Mouse (Mus musculus): ENCODE measurements at regions not wholly inside any gene's neighbourhood (a gene's known extent, or its start where the extent isn't known, plus 50 kb on each side); places are given as distances from the start of the nearest gene placed in this dataset.
A peak's percentile ranks its signal among the peaks of the same experiment; 100 is the strongest.

DNA sequence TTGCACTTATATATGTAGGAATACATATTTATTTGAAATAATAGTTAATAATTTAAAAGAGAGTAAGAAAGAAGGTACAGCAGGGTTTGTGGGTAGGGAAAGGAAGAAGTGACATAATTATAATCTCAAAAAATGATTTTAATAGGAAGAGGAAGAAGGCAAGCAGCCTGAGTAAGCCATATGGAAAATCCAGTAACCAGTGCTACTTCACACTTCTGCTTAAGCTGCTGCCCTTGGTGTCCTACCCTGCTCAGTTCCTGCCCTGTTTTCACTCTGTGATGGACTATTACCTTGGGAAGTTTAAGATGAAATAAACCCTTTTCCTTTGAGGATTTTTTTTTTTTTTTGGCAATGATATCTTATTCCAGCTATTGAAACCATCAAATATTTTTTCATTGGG, 537.5 kb upstream of the Zeb2 start:
- Histone ChIP-seq H3K4me2 (ENCODE audit: low read depth, low read length) (no peak overlapping the region), H3K9me3 (ENCODE audit: control insufficient read depth, low read length) (peaks cover under 1% of the 10 kb centered on the region; the same call in 1 of the 2 replicates), H3K4me3 (ENCODE audit: low read length) (no peak overlapping the region), H3K27me3 (ENCODE audit: control insufficient read depth, insufficient read depth, low read depth, low read length) (no peaks in the 10 kb centered on the region), H3K4me1 (replicated peaks; ENCODE audit: control insufficient read depth, insufficient read depth, low read length) (no peaks in the 10 kb centered on the region), H3K36me3 (ENCODE audit: control insufficient read depth, insufficient read depth, low read length) (no peaks in the 10 kb centered on the region), H3K9ac (ENCODE audit: low read length) (no peak overlapping the region), H3K27ac (ENCODE audit: low read length) (no peak overlapping the region)
- ATAC-seq (ENCODE audit: low read depth), result no peak

GRCm38 (mm10) chr2:45652977-45653376, 535.8 kb upstream of the Zeb2 start:
- Histone ChIP-seq H3K9ac (ENCODE audit: low read length) (no peak overlapping the region), H3K27ac (ENCODE audit: low read length) (no peak overlapping the region), H3K27me3 (ENCODE audit: control insufficient read depth, insufficient read depth, low read depth, low read length) (no peaks in the 10 kb centered on the region), H3K4me3 (ENCODE audit: low read length) (no peak overlapping the region), H3K9me3 (ENCODE audit: control insufficient read depth, low read length) (no peaks in the 10 kb centered on the region), H3K36me3 (ENCODE audit: control insufficient read depth, insufficient read depth, low read length) (no peaks in the 10 kb centered on the region), H3K4me2 (ENCODE audit: low read depth, low read length) (no peak overlapping the region), H3K4me1 (replicated peaks; ENCODE audit: control insufficient read depth, insufficient read depth, low read length) (no peaks in the 10 kb centered on the region)
- no peak for ATAC-seq (ENCODE audit: low read depth)
- 72% methylated on average over 3 of the region's 3 CpGs for WGBS

GRCm38 (mm10) chr2:45650271-45650985, 533.2 kb upstream of the Zeb2 start:
- 68% methylated on average over 5 of the region's 5 CpGs for WGBS
- no peaks in the 10 kb centered on the region for H3K27me3 ChIP-seq (ENCODE audit: control insufficient read depth, insufficient read depth, low read depth, low read length)

GRCm38 (mm10) chr2:45647846-45648245, 530.7 kb upstream of the Zeb2 start:
- Histone ChIP-seq H3K36me3 (ENCODE audit: control insufficient read depth, insufficient read depth, low read length) (no peaks in the 10 kb centered on the region), H3K9me3 (ENCODE audit: control insufficient read depth, low read length) (no peaks in the 10 kb centered on the region), H3K27me3 (ENCODE audit: control insufficient read depth, insufficient read depth, low read depth, low read length) (no peaks in the 10 kb centered on the region), H3K4me3 (ENCODE audit: low read length) (no peak overlapping the region), H3K4me2 (ENCODE audit: low read depth, low read length) (no peak overlapping the region), H3K9ac (ENCODE audit: low read length) (no peak overlapping the region), H3K27ac (ENCODE audit: low read length) (no peak overlapping the region), H3K4me1 (replicated peaks; ENCODE audit: control insufficient read depth, insufficient read depth, low read length) (no peaks in the 10 kb centered on the region)
- 83% methylated on average over 3 of the region's 3 CpGs for WGBS
- no peak for ATAC-seq (ENCODE audit: low read depth)

More at GRCm38 (mm10) chr2:45650271-45650985, 533.2 kb upstream of the Zeb2 start:
- Histone ChIP-seq H3K27ac (ENCODE audit: low read length) (no peak overlapping the region), H3K4me2 (ENCODE audit: low read depth, low read length) (no peak overlapping the region), H3K4me3 (ENCODE audit: low read length) (no peak overlapping the region), H3K4me1 (replicated peaks; ENCODE audit: control insufficient read depth, insufficient read depth, low read length) (no peaks in the 10 kb centered on the region), H3K9me3 (ENCODE audit: control insufficient read depth, low read length) (no peaks in the 10 kb centered on the region), H3K9ac (ENCODE audit: low read length) (no peak overlapping the region), H3K36me3 (ENCODE audit: control insufficient read depth, insufficient read depth, low read length) (no peaks in the 10 kb centered on the region)
- ATAC-seq (ENCODE audit: low read depth), result no peak

DNA sequence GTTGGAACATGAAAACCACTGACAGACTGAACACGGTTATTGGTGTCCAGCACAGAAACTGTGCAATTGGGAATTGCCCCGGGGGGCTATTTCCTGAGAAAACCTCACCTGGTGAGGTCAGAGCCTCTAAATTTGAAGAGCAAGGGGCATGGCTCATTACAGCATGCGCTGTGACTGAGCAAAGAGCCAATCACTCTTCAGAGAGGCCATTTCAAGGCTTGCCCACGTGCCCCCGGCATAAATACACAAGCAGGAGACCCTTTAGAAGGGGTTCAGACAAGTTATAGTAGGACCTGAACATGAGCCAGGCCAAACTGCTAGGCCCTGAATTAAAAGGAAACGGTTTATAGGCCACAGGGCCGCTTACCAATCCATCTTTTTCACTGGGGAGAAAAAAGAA, 512.9 kb upstream of the Zeb2 start:
- 63% methylated on average over 7 of the region's 7 CpGs for WGBS
- ATAC-seq (ENCODE audit: low read depth), result no peak

GRCm38 (mm10) chr2:45629616-45630015, 512.4 kb upstream of the Zeb2 start:
- H3K36me3 ChIP-seq (ENCODE audit: control insufficient read depth, insufficient read depth, low read length), result no peaks in the 10 kb centered on the region
- H3K27me3 ChIP-seq (ENCODE audit: control insufficient read depth, insufficient read depth, low read depth, low read length), result no peaks in the 10 kb centered on the region
- H3K9me3 ChIP-seq (ENCODE audit: control insufficient read depth, low read length), result no peaks in the 10 kb centered on the region
- H3K4me1 ChIP-seq (replicated peaks; ENCODE audit: control insufficient read depth, insufficient read depth, low read length), result no peaks in the 10 kb centered on the region
- no peak overlapping the region for H3K9ac ChIP-seq (ENCODE audit: low read length)
- no peak overlapping the region for H3K27ac ChIP-seq (ENCODE audit: low read length)
- 50% methylated on average over 3 of the region's 3 CpGs for WGBS
- no peak for ATAC-seq (ENCODE audit: low read depth)
- H3K4me3 ChIP-seq (ENCODE audit: low read length), result no peak overlapping the region
- no peak overlapping the region for H3K4me2 ChIP-seq (ENCODE audit: low read depth, low read length)

More for the DNA sequence above, 512.9 kb upstream of the Zeb2 start:
- H3K4me2 ChIP-seq (ENCODE audit: low read depth, low read length), result no peak overlapping the region
- H3K27me3 ChIP-seq (ENCODE audit: control insufficient read depth, insufficient read depth, low read depth, low read length), result no peaks in the 10 kb centered on the region
- H3K4me3 ChIP-seq (ENCODE audit: low read length), result no peak overlapping the region
- no peaks in the 10 kb centered on the region for H3K9me3 ChIP-seq (ENCODE audit: control insufficient read depth, low read length)
- H3K4me1 ChIP-seq (replicated peaks; ENCODE audit: control insufficient read depth, insufficient read depth, low read length), result no peaks in the 10 kb centered on the region
- H3K36me3 ChIP-seq (ENCODE audit: control insufficient read depth, insufficient read depth, low read length), result no peaks in the 10 kb centered on the region
- H3K9ac ChIP-seq (ENCODE audit: low read length), result no peak overlapping the region
- H3K27ac ChIP-seq (ENCODE audit: low read length), result no peak overlapping the region

- no peaks in the 10 kb centered on the region for H3K27me3 ChIP-seq (ENCODE audit: control insufficient read depth, insufficient read depth, low read depth, low read length)
- no peak overlapping the region for H3K4me3 ChIP-seq (ENCODE audit: low read length)
- WGBS, result 56% methylated on average over 3 of the region's 3 CpGs
- H3K4me2 ChIP-seq (ENCODE audit: low read depth, low read length), result no peak overlapping the region
- H3K9ac ChIP-seq (ENCODE audit: low read length), result no peak overlapping the region
- no peaks in the 10 kb centered on the region for H3K4me1 ChIP-seq (replicated peaks; ENCODE audit: control insufficient read depth, insufficient read depth, low read length)
- H3K27ac ChIP-seq (ENCODE audit: low read length), result no peak overlapping the region
- no peaks in the 10 kb centered on the region for H3K36me3 ChIP-seq (ENCODE audit: control insufficient read depth, insufficient read depth, low read length)
- H3K9me3 ChIP-seq (ENCODE audit: control insufficient read depth, low read length), result no peaks in the 10 kb centered on the region
- no peak for ATAC-seq (ENCODE audit: low read depth)
These were observed 505.9 kb upstream of the Zeb2 start for GRCm38 (mm10) chr2:45623056-45623455.

- Histone ChIP-seq H3K27me3 (ENCODE audit: control insufficient read depth, insufficient read depth, low read depth, low read length) (no peaks in the 10 kb centered on the region), H3K4me1 (replicated peaks; ENCODE audit: control insufficient read depth, insufficient read depth, low read length) (0 out of 2 replicates have a peak, but pooled peaks cover 2% of the 10 kb centered on the region), H3K9ac (ENCODE audit: low read length) (no peak overlapping the region), H3K4me2 (ENCODE audit: low read depth, low read length) (no peak overlapping the region), H3K27ac (ENCODE audit: low read length) (no peak overlapping the region), H3K36me3 (ENCODE audit: control insufficient read depth, insufficient read depth, low read length) (no peaks in the 10 kb centered on the region), H3K4me3 (ENCODE audit: low read length) (no peak overlapping the region), H3K9me3 (ENCODE audit: control insufficient read depth, low read length) (no peaks in the 10 kb centered on the region)
- WGBS, result 96% methylated on average over 1 of the region's 1 CpGs
- no peak for ATAC-seq (ENCODE audit: low read depth)
These were observed 491.7 kb upstream of the Zeb2 start for GRCm38 (mm10) chr2:45608926-45609325.

DNA sequence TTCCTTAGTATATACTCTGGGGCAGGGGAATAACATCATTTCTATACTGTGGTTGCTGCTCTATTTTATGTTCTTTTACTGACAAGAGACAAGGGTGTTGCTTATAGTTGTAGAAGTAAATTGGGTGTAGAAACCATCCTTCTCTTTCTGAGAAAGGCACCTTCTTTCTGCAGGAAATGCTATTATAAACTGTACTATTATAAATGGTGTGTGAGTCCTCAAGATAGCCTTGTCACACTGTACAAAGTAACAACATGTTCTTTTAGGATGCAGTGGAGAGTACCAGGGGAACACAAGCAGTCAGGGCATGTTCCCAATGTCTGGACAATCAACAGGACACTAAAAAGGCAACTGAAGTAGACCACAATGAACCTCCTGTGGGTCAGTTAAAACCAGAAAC, 490.2 kb upstream of the Zeb2 start:
- no peak overlapping the region for H3K4me3 ChIP-seq (ENCODE audit: low read length)
- no peaks in the 10 kb centered on the region for H3K36me3 ChIP-seq (ENCODE audit: control insufficient read depth, insufficient read depth, low read length)
- H3K4me2 ChIP-seq (ENCODE audit: low read depth, low read length), result no peak overlapping the region
- no peaks in the 10 kb centered on the region for H3K9me3 ChIP-seq (ENCODE audit: control insufficient read depth, low read length)
- H3K27me3 ChIP-seq (ENCODE audit: control insufficient read depth, insufficient read depth, low read depth, low read length), result no peaks in the 10 kb centered on the region
- no peak overlapping the region for H3K27ac ChIP-seq (ENCODE audit: low read length)
- no peak overlapping the region for H3K9ac ChIP-seq (ENCODE audit: low read length)
- peak; percentile 86 for ATAC-seq (ENCODE audit: low read depth)
- no peaks in the 10 kb centered on the region for H3K4me1 ChIP-seq (replicated peaks; ENCODE audit: control insufficient read depth, insufficient read depth, low read length)
